Mouse (Mus musculus): Measurements from ENCODE around the gene Zfp811.

Zfp811 gene

DNA sequence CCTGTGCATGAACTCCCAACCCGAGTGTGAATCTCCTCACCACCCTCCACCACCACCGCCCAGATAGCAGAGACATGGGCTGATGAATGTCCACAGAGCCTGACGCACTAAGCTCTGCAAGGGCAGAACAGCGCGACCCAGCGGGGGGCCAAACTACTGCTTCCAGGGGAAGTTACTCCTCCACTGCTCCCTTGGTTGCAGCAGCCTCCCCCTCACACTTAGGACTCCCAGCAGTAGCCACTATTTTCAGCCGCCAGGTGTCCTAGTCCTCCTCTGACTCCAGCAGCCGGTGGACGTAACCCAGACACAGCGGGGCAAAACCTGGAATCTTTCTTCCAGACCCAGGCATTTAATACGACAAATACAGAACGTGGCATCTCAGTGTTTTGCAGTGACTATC lies 56.1 kb downstream of the Zfp811 start:
- no peak for DNase-seq (ENCODE audit: low spot score)

DNA sequence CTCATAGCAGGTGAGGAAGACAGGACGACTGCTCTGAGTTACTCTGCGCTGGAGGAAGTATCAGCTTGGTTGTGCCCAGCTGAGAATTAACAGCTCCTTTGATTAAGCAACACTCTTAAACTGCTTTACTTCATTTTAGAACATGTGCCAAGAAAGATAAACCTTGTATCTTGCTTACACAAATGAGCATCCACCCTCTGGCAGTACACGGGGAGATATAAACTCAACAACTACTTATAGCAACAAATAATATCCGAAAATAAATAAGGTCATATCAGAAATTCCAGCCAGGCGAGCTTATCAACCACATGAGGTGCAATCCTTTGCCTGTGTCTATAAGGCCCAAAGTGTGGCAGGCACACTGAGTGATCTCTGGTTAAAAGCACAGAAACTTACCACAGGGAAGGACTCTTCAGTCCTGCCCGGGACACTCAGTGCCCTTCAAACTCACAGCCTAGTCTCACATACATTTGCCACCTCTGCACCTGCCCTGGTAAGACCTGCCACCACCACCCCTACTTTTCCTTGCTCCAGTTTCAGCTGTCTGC lies 56.8 kb downstream of the Zfp811 start:
- DNase-seq (ENCODE audit: low spot score) = no peak

DNA sequence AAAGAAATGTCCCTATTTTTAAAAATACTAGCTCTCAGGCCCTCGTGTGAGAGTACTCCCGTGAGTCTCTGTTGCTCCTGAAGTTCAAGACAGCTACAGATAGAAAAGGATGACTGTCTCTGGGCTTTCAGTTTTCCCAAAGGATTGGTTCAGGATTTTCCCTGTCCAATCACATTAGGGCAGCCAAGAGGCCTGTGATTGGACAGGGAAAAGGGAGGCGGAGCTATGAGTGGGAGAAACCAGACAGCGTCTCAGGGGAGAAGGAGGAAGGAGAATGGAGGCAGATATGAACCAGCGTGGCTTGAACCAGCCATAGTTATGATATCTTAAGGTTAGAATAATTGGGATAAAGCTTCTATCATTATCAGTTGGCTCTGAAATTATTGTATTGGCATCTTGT lies 59.1 kb downstream of the Zfp811 start:
- DNase-seq (ENCODE audit: low spot score) = no peak
